Mouse (Mus musculus): ENCODE data around the gene Gm20390. TPM values are rescaled to one million over a fixed set of nuclear protein-coding genes. Genes with fewer than 3 reads are reported as not detected.
"Not testable (repeated sequence)": the region's sequence is repeated elsewhere in the genome, so short reads cannot be mapped to it uniquely, and the experiment has no call there.

Gm20390 gene
- polyA plus RNA-seq, 1 experiment from 2014 or later = 395 TPM

DNA sequence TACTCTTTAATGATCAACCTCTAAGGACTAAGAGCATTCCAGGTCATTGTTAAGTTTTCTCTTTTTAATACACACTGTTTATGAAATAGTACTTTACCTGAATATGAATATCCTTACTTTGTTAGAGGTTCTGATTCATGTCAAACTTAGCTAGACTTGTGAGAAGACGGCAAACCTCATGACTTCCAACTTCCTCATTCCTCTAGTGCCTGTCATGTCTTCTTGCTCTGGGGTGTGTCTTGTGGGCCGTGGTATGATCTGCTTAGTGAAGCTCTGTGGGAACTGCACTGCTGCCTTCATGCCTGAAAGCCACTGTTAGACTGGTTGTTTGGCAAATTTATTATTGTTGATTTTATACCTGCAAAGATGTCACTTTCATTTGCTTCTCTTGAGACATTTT, 27.2 kb downstream of the Gm20390 start:
- Histone ChIP-seq H3K9me3 (ENCODE audit: control insufficient read depth, low read length) (no peaks in the 10 kb centered on the region), H3K4me1 (ENCODE audit: control insufficient read depth, insufficient read depth, low read length) (no peaks in the 10 kb centered on the region), H3K36me3 (ENCODE audit: control insufficient read depth, insufficient read depth, low read length) (0 out of 2 replicates have a peak, but pooled peaks cover 2% of the 10 kb centered on the region), H3K9ac (ENCODE audit: low read length) (no peak overlapping the region), H3K27me3 (ENCODE audit: control insufficient read depth, insufficient read depth, low read length) (no peaks in the 10 kb centered on the region), H3K4me3 (ENCODE audit: low read depth, low read length) (no peak overlapping the region), H3K27ac (ENCODE audit: low read depth, low read length) (no peak overlapping the region), H3K4me2 (ENCODE audit: low read depth) (no peak overlapping the region)
- DNase-seq (ENCODE audit: low spot score) = no peak
- no peak for ATAC-seq (ENCODE audit: insufficient read depth, low FRiP score, low TSS enrichment)
- WGBS = 93% methylated on average over 2 of the region's 2 CpGs

DNA sequence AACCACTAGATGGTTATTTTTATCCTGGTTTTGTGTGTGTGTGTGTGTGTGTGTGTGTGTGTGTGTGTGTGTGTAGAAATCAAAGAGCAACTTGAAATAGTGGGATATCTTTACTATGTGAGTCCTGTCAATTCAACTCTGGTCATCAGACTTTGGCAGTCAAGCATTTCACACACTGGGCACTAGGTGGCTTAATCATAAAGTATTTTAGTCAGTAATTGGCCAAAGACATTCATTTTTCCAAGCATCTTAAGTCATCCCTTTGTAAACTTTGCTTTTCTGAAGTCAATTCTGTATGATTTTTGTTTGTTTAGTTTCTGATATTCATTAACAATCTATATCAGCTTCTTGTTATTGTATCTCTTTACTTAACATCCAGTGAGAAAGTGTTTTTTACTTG, 39.0 kb downstream of the Gm20390 start:
- Histone ChIP-seq H3K36me3 (ENCODE audit: control insufficient read depth, insufficient read depth, low read length) (peaks cover 11% of the 10 kb centered on the region), H3K27ac (ENCODE audit: low read depth, low read length) (no peak overlapping the region), H3K4me2 (ENCODE audit: low read depth) (no peak overlapping the region), H3K4me3 (ENCODE audit: low read depth, low read length) (no peak overlapping the region), H3K9me3 (ENCODE audit: control insufficient read depth, low read length) (no peaks in the 10 kb centered on the region), H3K9ac (ENCODE audit: low read length) (no peak overlapping the region), H3K4me1 (ENCODE audit: control insufficient read depth, insufficient read depth, low read length) (no peaks in the 10 kb centered on the region), H3K27me3 (ENCODE audit: control insufficient read depth, insufficient read depth, low read length) (no peaks in the 10 kb centered on the region)
- no peak for ATAC-seq (ENCODE audit: insufficient read depth, low FRiP score, low TSS enrichment)
- no peak for DNase-seq (ENCODE audit: low spot score)

DNA sequence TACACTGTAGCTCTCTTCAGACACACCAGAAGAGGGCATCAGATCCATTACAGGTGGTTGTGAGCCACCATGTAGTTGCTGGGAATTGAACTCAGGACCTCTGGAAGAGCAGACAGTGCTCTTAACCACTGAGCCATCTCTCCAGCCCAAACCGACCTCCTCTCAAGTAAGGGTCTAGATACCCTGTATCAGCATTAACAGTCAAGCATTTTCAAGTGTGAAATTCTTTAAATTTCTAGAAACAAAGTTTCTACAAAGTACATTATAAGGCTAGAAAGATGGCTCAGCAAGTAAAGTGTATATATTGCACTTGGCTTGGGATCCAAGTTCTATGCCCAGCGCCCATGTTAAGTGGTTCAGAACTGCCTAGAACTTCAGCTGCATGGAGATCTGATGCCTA, 53.1 kb downstream of the Gm20390 start:
- H3K4me3 ChIP-seq (ENCODE audit: low read depth, low read length); H3K4me2 ChIP-seq (ENCODE audit: low read depth); H3K4me1 ChIP-seq (ENCODE audit: control insufficient read depth, insufficient read depth, low read length); H3K9ac ChIP-seq (ENCODE audit: low read length); H3K9me3 ChIP-seq (ENCODE audit: control insufficient read depth, low read length); H3K36me3 ChIP-seq (ENCODE audit: control insufficient read depth, insufficient read depth, low read length); DNase-seq (ENCODE audit: low spot score); H3K27me3 ChIP-seq (ENCODE audit: control insufficient read depth, insufficient read depth, low read length); ATAC-seq (ENCODE audit: insufficient read depth, low FRiP score, low TSS enrichment); H3K27ac ChIP-seq (ENCODE audit: low read depth, low read length): not testable (repeated sequence)
- WGBS = 91% methylated on average over 2 of the region's 2 CpGs

DNA sequence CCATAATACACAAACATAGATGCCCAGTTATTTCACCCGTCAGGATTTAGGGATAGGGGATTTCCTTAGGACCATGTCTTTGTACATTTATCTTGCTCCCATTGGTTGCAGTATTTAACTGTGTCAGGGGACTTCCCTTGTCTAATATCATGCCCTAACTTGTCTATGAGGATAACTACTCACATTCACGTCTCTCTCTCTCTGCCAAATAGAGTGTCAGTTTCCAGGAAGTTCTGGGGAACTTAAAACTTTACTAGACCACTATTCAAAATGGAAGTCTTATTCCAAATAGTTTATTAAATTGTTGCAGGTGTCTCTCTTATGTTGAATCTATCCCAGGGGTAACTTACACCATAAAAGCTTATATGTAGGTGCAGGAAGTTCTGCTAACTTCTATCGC, 56.5 kb downstream of the Gm20390 start:
- Histone ChIP-seq H3K4me3 (ENCODE audit: low read depth, low read length) (no peak overlapping the region), H3K27me3 (ENCODE audit: control insufficient read depth, insufficient read depth, low read length) (no peaks in the 10 kb centered on the region), H3K27ac (ENCODE audit: low read depth, low read length) (no peak overlapping the region), H3K9me3 (ENCODE audit: control insufficient read depth, low read length) (no peaks in the 10 kb centered on the region), H3K36me3 (ENCODE audit: control insufficient read depth, insufficient read depth, low read length) (no peaks in the 10 kb centered on the region; the same call in 1 of the 2 replicates), H3K9ac (ENCODE audit: low read length) (no peak overlapping the region), H3K4me2 (ENCODE audit: low read depth) (no peak overlapping the region), H3K4me1 (ENCODE audit: control insufficient read depth, insufficient read depth, low read length) (no peaks in the 10 kb centered on the region)
- DNase-seq (ENCODE audit: low spot score) (no peak), ATAC-seq (ENCODE audit: insufficient read depth, low FRiP score, low TSS enrichment) (no peak)
- 94% methylated on average over 3 of the region's 3 CpGs for WGBS

DNA sequence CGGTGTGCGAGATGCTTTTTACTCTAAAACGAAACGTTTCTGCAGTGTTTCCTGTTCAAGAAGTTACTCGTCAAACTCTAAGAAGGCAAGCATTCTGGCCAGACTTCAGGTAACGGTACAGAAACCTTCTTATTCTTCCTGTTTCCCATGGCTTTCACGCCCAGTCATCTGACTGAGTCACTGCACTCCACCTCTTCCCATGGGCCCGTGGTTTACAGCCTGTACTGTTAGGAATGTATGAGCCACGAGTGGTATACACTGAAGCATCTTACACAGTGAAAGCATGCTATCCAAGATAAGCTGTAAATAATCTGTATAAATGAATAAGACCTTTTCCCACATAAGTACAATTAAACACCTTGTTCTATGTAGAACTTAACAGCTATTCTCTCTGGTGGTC, 59.3 kb downstream of the Gm20390 start:
- H3K36me3 ChIP-seq (ENCODE audit: control insufficient read depth, insufficient read depth, low read length) = no peaks in the 10 kb centered on the region; the same call in 1 of the 2 replicates
- no peaks in the 10 kb centered on the region for H3K4me1 ChIP-seq (ENCODE audit: control insufficient read depth, insufficient read depth, low read length)
- H3K4me3 ChIP-seq (ENCODE audit: low read depth, low read length) = no peak overlapping the region
- no peak overlapping the region for H3K4me2 ChIP-seq (ENCODE audit: low read depth)
- no peak overlapping the region for H3K27ac ChIP-seq (ENCODE audit: low read depth, low read length)
- no peaks in the 10 kb centered on the region for H3K9me3 ChIP-seq (ENCODE audit: control insufficient read depth, low read length)
- no peaks in the 10 kb centered on the region for H3K27me3 ChIP-seq (ENCODE audit: control insufficient read depth, insufficient read depth, low read length)
- ATAC-seq (ENCODE audit: insufficient read depth, low FRiP score, low TSS enrichment) = no peak
- no peak overlapping the region for H3K9ac ChIP-seq (ENCODE audit: low read length)
- DNase-seq (ENCODE audit: low spot score) = no peak
- WGBS = 92% methylated on average over 9 of the region's 9 CpGs

DNA sequence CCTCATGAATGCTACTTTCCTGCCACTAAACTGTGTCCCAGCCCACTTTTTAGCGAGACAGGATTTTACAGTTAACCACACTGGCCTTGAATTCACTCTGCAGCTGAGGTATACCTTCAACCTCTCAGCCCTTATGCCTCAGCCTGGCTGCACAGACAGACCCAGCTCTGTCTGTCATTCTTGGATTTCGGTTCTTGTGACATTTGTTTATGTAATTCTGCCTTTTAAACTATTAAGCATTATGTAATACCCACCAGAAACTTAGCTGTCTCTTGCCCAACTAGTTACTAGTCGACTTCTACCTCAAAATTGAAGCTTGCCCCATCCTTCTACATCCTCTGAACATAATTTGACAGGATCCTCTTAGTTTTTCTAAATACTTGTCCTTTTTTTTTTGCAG, 60.3 kb downstream of the Gm20390 start:
- no peak overlapping the region for H3K27ac ChIP-seq (ENCODE audit: low read depth, low read length)
- no peaks in the 10 kb centered on the region; the same call in 1 of the 2 replicates for H3K36me3 ChIP-seq (ENCODE audit: control insufficient read depth, insufficient read depth, low read length)
- H3K4me3 ChIP-seq (ENCODE audit: low read depth, low read length) = no peak overlapping the region
- DNase-seq (ENCODE audit: low spot score) (no peak), ATAC-seq (ENCODE audit: insufficient read depth, low FRiP score, low TSS enrichment) (no peak)
- no peaks in the 10 kb centered on the region for H3K27me3 ChIP-seq (ENCODE audit: control insufficient read depth, insufficient read depth, low read length)
- no peaks in the 10 kb centered on the region for H3K9me3 ChIP-seq (ENCODE audit: control insufficient read depth, low read length)
- H3K9ac ChIP-seq (ENCODE audit: low read length) = no peak overlapping the region
- WGBS = 91% methylated on average over 3 of the region's 3 CpGs
- no peaks in the 10 kb centered on the region for H3K4me1 ChIP-seq (ENCODE audit: control insufficient read depth, insufficient read depth, low read length)
- no peak overlapping the region for H3K4me2 ChIP-seq (ENCODE audit: low read depth)

DNA sequence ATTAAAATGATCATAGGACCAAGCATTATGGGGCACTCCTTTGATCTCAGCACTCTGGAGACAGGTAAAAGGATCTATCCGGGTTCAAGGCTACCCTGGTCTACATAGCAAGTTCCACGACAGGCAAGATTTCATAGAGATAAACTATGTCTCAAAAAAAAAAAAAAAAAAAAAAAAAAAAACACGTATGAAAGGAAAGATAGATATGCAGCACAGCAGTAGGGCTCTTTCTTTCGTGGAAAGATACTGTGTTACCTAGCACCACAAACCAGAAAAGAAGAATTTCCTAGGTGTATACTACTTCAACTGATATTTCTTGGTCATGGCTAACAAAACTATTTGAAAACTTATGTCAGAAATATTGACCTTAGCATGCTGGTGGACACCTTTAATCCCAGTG, 61.3 kb downstream of the Gm20390 start:
- no peak overlapping the region for H3K27ac ChIP-seq (ENCODE audit: low read depth, low read length)
- H3K4me3 ChIP-seq (ENCODE audit: low read depth, low read length) = no peak overlapping the region
- ATAC-seq (ENCODE audit: insufficient read depth, low FRiP score, low TSS enrichment) (no peak), DNase-seq (ENCODE audit: low spot score) (no peak)
- H3K36me3 ChIP-seq (ENCODE audit: control insufficient read depth, insufficient read depth, low read length) = no peaks in the 10 kb centered on the region; the same call in 1 of the 2 replicates
- no peaks in the 10 kb centered on the region for H3K9me3 ChIP-seq (ENCODE audit: control insufficient read depth, low read length)
- no peaks in the 10 kb centered on the region for H3K27me3 ChIP-seq (ENCODE audit: control insufficient read depth, insufficient read depth, low read length)
- no peaks in the 10 kb centered on the region for H3K4me1 ChIP-seq (ENCODE audit: control insufficient read depth, insufficient read depth, low read length)
- H3K4me2 ChIP-seq (ENCODE audit: low read depth) = no peak overlapping the region
- no peak overlapping the region for H3K9ac ChIP-seq (ENCODE audit: low read length)
- WGBS = 96% methylated on average over 4 of the region's 4 CpGs

Other genes with a start within 250 kb of the Gm20390 start
- 40.7 and 45.0 TPM in 2 replicates for gene Utp18, start 82.5 kb downstream of the Gm20390 start, polyA plus RNA-seq (2014; fragmentation: Nextera tagmentation; extraction: Ambion mirVana)
- 26.4 and 29.5 TPM in 2 replicates for gene Mbtd1, start 82.4 kb downstream of the Gm20390 start, polyA plus RNA-seq (2014; fragmentation: Nextera tagmentation; extraction: Ambion mirVana)
- gene Nme2, start 12.0 kb downstream of the Gm20390 start, polyA plus RNA-seq (2014; fragmentation: Nextera tagmentation; extraction: Ambion mirVana) = 109 and 135 TPM in 2 replicates
- gene Nme1, start 228 bp upstream of the Gm20390 start, polyA plus RNA-seq (2014; fragmentation: Nextera tagmentation; extraction: Ambion mirVana) = 275 and 294 TPM in 2 replicates
- 85.6 and 86.6 TPM in 2 replicates for gene Spag9, start 27.8 kb upstream of the Gm20390 start, polyA plus RNA-seq (2014; fragmentation: Nextera tagmentation; extraction: Ambion mirVana)
- 33.3 and 35.6 TPM in 2 replicates for gene Tob1, start 243.2 kb upstream of the Gm20390 start, polyA plus RNA-seq (2014; fragmentation: Nextera tagmentation; extraction: Ambion mirVana)